Mouse (Mus musculus) limb, embryonic 12.5 days (tissue): Measurements from ENCODE around the gene Ryr1. TPM values are rescaled to one million over a fixed set of nuclear protein-coding genes. Genes with fewer than 3 reads are reported as not detected.

ENCODE experiments used
- ATAC-seq: fragments of 200-750 bp; cut with Nextera tagmentation; 2 replicates; pipeline ENCODE4 v1.8.0; 2017; ENCODE audit warnings: low read depth, moderate TSS enrichment; ENCODE audit not compliant: insufficient number of reproducible peaks, insufficient read depth, low FRiP score, low TSS enrichment
- H3K27ac ChIP-seq: fragments of 300-500 bp; sonication (generic); 2 replicates; pipeline ENCODE4 v1.5.1; 2016; ENCODE audit warnings: mild to moderate bottlenecking, moderate library complexity
- H3K27me3 ChIP-seq: fragments of 300-500 bp; sonication (generic); 2 replicates; pipeline ENCODE4 v1.6.1; 2016; ENCODE audit warnings: mild to moderate bottlenecking, moderate library complexity
- H3K36me3 ChIP-seq: fragments of 300-500 bp; sonication (generic); 2 replicates; pipeline ENCODE4 v1.6.1; 2016; ENCODE audit warnings: mild to moderate bottlenecking, moderate library complexity
- H3K4me1 ChIP-seq: fragments of 300-500 bp; sonication (generic); replicated peaks from 2 replicates; pipeline ENCODE4 v1.6.1; 2016
- H3K4me2 ChIP-seq: fragments of 300-500 bp; sonication (generic); 2 replicates; pipeline ENCODE4 v1.6.1; 2016; ENCODE audit warnings: mild to moderate bottlenecking, moderate library complexity
- H3K4me3 ChIP-seq: fragments of 300-500 bp; sonication (generic); replicated peaks from 2 replicates; pipeline ENCODE4 v1.5.1; 2016; ENCODE audit warnings: mild to moderate bottlenecking
- H3K9ac ChIP-seq: fragments of 300-500 bp; sonication (generic); replicated peaks from 2 replicates; pipeline ENCODE4 v1.6.1; 2016; ENCODE audit warnings: mild to moderate bottlenecking, moderate library complexity
- H3K9me3 ChIP-seq: fragments of 300-500 bp; sonication (generic); 2 replicates; pipeline ENCODE4 v1.6.1; 2016; ENCODE audit warnings: mild to moderate bottlenecking, moderate library complexity
- WGBS: fragments of 180-500 bp; shearing (Covaris S2); methylation state at CpG from one replicate; pipeline ENCODE4 v1.1.7; 2016; 5-methylcytosine and 5-hydroxymethylcytosine counted together
- microRNA counts: library from miRNA; unstranded; fragments of <30 nt; microRNA quantifications from one replicate; lab custom pipeline; 2017
- microRNA-seq: library from miRNA; unstranded; fragments of <30 nt; microRNA quantifications from one replicate; pipeline ENCODE4, GENCODE M21; 2017
- polyA plus RNA-seq: library from polyadenylated mRNA; unstranded; fragments of >200 nt; fragmentation: Nextera tagmentation; extraction: Ambion mirVana; gene quantifications from 2 replicates; pipeline ENCODE4 v1.2.1, GENCODE M21; 2016

The Ryr1 gene
- polyA plus RNA-seq, 1 experiment from 2014 or later: 5.0 TPM

- H3K27me3 ChIP-seq: no peaks in the 10 kb centered on the region
- no peak overlapping the region for H3K9ac ChIP-seq
- H3K27ac ChIP-seq: 0 out of 2 replicates have a peak overlapping the region, but pooled peaks have one; percentile 50
- H3K4me1 ChIP-seq: peaks cover 63% of the 10 kb centered on the region
- peak overlapping the region; percentile 98; the same call in 1 of the 2 replicates for H3K4me3 ChIP-seq
- peak overlapping the region; percentile 70 for H3K4me2 ChIP-seq
- WGBS: 48% methylated on average over 1 of the region's 1 CpGs
- no peaks in the 10 kb centered on the region for H3K9me3 ChIP-seq
- peaks cover 21% of the 10 kb centered on the region; the same call in 1 of the 2 replicates for H3K36me3 ChIP-seq
- no peak for ATAC-seq
Measured at GRCm38 (mm10) chr7:28958770-28959169, 166.2 kb downstream of the Ryr1 start.

- Histone ChIP-seq H3K36me3 (peaks cover 21% of the 10 kb centered on the region; the same call in 1 of the 2 replicates), H3K27me3 (no peaks in the 10 kb centered on the region), H3K9ac (no peak overlapping the region), H3K4me2 (no peak overlapping the region), H3K4me1 (peaks cover 68% of the 10 kb centered on the region), H3K4me3 (no peak overlapping the region), H3K27ac (no peak overlapping the region), H3K9me3 (no peaks in the 10 kb centered on the region)
- 52% methylated on average over 1 of the region's 1 CpGs for WGBS
- no peak for ATAC-seq
Measured at GRCm38 (mm10) chr7:28957997-28958725, 166.8 kb downstream of the Ryr1 start.

- Histone ChIP-seq H3K9ac (no peak overlapping the region), H3K4me3 (no peak overlapping the region), H3K27me3 (no peaks in the 10 kb centered on the region), H3K4me1 (peaks cover 71% of the 10 kb centered on the region), H3K36me3 (peaks cover 21% of the 10 kb centered on the region; the same call in 1 of the 2 replicates), H3K4me2 (no peak overlapping the region), H3K9me3 (no peaks in the 10 kb centered on the region), H3K27ac (no peak overlapping the region)
- WGBS: 82% methylated on average over 6 of the region's 6 CpGs
- no peak for ATAC-seq
Measured at GRCm38 (mm10) chr7:28957286-28957685, 167.7 kb downstream of the Ryr1 start.

GRCm38 (mm10) chr7:28956270-28956669, 168.7 kb downstream of the Ryr1 start:
- ATAC-seq: no peak
- H3K27ac ChIP-seq: no peak overlapping the region
- H3K9ac ChIP-seq: no peak overlapping the region
- no peaks in the 10 kb centered on the region for H3K9me3 ChIP-seq
- peaks cover 80% of the 10 kb centered on the region for H3K4me1 ChIP-seq
- peaks cover 21% of the 10 kb centered on the region; the same call in 1 of the 2 replicates for H3K36me3 ChIP-seq
- H3K4me3 ChIP-seq: no peak overlapping the region
- 85% methylated on average over 1 of the region's 1 CpGs for WGBS
- no peaks in the 10 kb centered on the region for H3K27me3 ChIP-seq
- H3K4me2 ChIP-seq: no peak overlapping the region

GRCm38 (mm10) chr7:28955295-28955897, 169.6 kb downstream of the Ryr1 start:
- ATAC-seq: no peak
- H3K4me2 ChIP-seq: no peak overlapping the region
- H3K4me1 ChIP-seq: peaks cover 80% of the 10 kb centered on the region
- peak overlapping the region; percentile 66 for H3K27ac ChIP-seq
- WGBS: 68% methylated on average over 5 of the region's 5 CpGs
- no peak overlapping the region for H3K4me3 ChIP-seq
- H3K9me3 ChIP-seq: no peaks in the 10 kb centered on the region
- peaks cover 25% of the 10 kb centered on the region; the same call in 1 of the 2 replicates for H3K36me3 ChIP-seq
- no peaks in the 10 kb centered on the region for H3K27me3 ChIP-seq
- H3K9ac ChIP-seq: 0 out of 2 replicates have a peak overlapping the region, but pooled peaks have one; percentile 18

- Histone ChIP-seq H3K27ac (peak overlapping the region; percentile 66), H3K4me3 (no peak overlapping the region), H3K9ac (no peak overlapping the region), H3K36me3 (peaks cover 27% of the 10 kb centered on the region; the same call in 1 of the 2 replicates), H3K27me3 (no peaks in the 10 kb centered on the region), H3K4me2 (no peak overlapping the region), H3K4me1 (peaks cover 80% of the 10 kb centered on the region), H3K9me3 (no peaks in the 10 kb centered on the region)
- WGBS: 82% methylated on average over 4 of the region's 4 CpGs
- ATAC-seq: no peak
Measured at GRCm38 (mm10) chr7:28954773-28955172, 170.2 kb downstream of the Ryr1 start.

GRCm38 (mm10) chr7:28953476-28954376, 171.3 kb downstream of the Ryr1 start:
- H3K36me3 ChIP-seq: peaks cover 24% of the 10 kb centered on the region; the same call in 1 of the 2 replicates
- H3K4me3 ChIP-seq: no peak overlapping the region
- peak overlapping the region; percentile 20 for H3K4me2 ChIP-seq
- WGBS: 13% methylated on average over 2 of the region's 2 CpGs
- H3K27ac ChIP-seq: peak overlapping the region; percentile 79
- peaks cover 80% of the 10 kb centered on the region for H3K4me1 ChIP-seq
- H3K9ac ChIP-seq: peak overlapping the region; percentile 35; the same call in 1 of the 2 replicates
- no peaks in the 10 kb centered on the region for H3K27me3 ChIP-seq
- no peak for ATAC-seq
- no peaks in the 10 kb centered on the region for H3K9me3 ChIP-seq

MicroRNAs within 50 kb of the gene (microRNA counts, 519-probe panel; counts per million panel counts)
- microRNA mmu-miR-1963 (lab: Ali Mortazavi, UCI): not detected

Small RNA genes within 50 kb of the gene (microRNA-seq; reads per million reads assigned to microRNA genes)
- gene Gm44408 (not detected), gene Mir1963 (not detected)

Other genes starting within 250 kb of the Ryr1 start
- gene Capn12, start 243.8 kb downstream of the Ryr1 start, polyA plus RNA-seq: 0.26 and 0.29 TPM in 2 replicates
- gene Actn4, start 162.8 kb downstream of the Ryr1 start, polyA plus RNA-seq: 269 and 283 TPM in 2 replicates
- 438 and 440 TPM in 2 replicates for gene Eif3k, start 143.3 kb downstream of the Ryr1 start, polyA plus RNA-seq
- gene Map4k1, start 143.1 kb downstream of the Ryr1 start, polyA plus RNA-seq: 10.9 and 11.9 TPM in 2 replicates
- 0.93 and 1.3 TPM in 2 replicates for gene Rasgrp4, start 9.7 kb upstream of the Ryr1 start, polyA plus RNA-seq
- gene Fam98c, start 31.1 kb upstream of the Ryr1 start, polyA plus RNA-seq: 14.2 and 16.4 TPM in 2 replicates
- 0.60 and 1.1 TPM in 2 replicates for gene Ggn, start 45.0 kb upstream of the Ryr1 start, polyA plus RNA-seq
- gene Spred3, start 45.2 kb upstream of the Ryr1 start, polyA plus RNA-seq: 5.0 and 6.6 TPM in 2 replicates
- 292 and 305 TPM in 2 replicates for gene Psmd8, start 55.5 kb upstream of the Ryr1 start, polyA plus RNA-seq
- 0.56 and 0.69 TPM in 2 replicates for gene Catsperg1, start 88.9 kb upstream of the Ryr1 start, polyA plus RNA-seq
- gene Kcnk6, start 107.3 kb upstream of the Ryr1 start, polyA plus RNA-seq: 1.0 and 1.4 TPM in 2 replicates
- gene Yif1b, start 113.2 kb upstream of the Ryr1 start, polyA plus RNA-seq: 104 and 105 TPM in 2 replicates
- 2.5 and 2.7 TPM in 2 replicates for gene 2200002D01Rik, start 123.3 kb upstream of the Ryr1 start, polyA plus RNA-seq
- gene Spint2, start 156.7 kb upstream of the Ryr1 start, polyA plus RNA-seq: 106 and 107 TPM in 2 replicates
- 7.6 and 8.0 TPM in 2 replicates for gene Ppp1r14a, start 164.1 kb upstream of the Ryr1 start, polyA plus RNA-seq
- gene Dpf1, start 178.8 kb upstream of the Ryr1 start, polyA plus RNA-seq: 22.4 and 23.7 TPM in 2 replicates